Mouse (Mus musculus) left cerebral cortex, postnatal 4 days (tissue): ENCODE measurements at regions not wholly inside any gene's neighbourhood (a gene's known extent, or its start where the extent isn't known, plus 50 kb on each side); places are given as distances from the start of the nearest gene placed in this dataset.

Experiments used
- DNase-seq: peaks from one replicate; pipeline ENCODE4 v3.0.0-alpha.2; 2022
- intact Hi-C: fragments of 180-260 bp; cut with DNase I; formaldehyde crosslinking; loops from one replicate; pipeline ENCODE4 v1.15.1; 2025

GRCm38 (mm10) chr15:60111046-60111445, 94.6 kb upstream of the 4933412E24Rik start:
- no peak for DNase-seq
- intact Hi-C loops, result no loop called here

- no peak for DNase-seq
- intact Hi-C loops, result no loop called here
Observed at GRCm38 (mm10) chr15:60104126-60104525, 87.7 kb upstream of the 4933412E24Rik start.

GRCm38 (mm10) chr15:60101485-60102280, 85.3 kb upstream of the 4933412E24Rik start:
- intact Hi-C loops, result no loop called here
- DNase-seq, result no peak

- intact Hi-C loops, result loop anchor here (2.0 to 10.0 kb wide), 2 partner anchors 212 to 1000 kb away; no protein-coding TSS in a partner anchor
- DNase-seq, result peak; percentile 79
Observed at GRCm38 (mm10) chr15:60097141-60097540, 80.7 kb upstream of the 4933412E24Rik start.

- DNase-seq, result no peak
- intact Hi-C loops, result loop anchor here (2.0 to 10.0 kb wide), 2 partner anchors 211 to 1001 kb away; no protein-coding TSS in a partner anchor
Observed at GRCm38 (mm10) chr15:60096131-60096530, 79.7 kb upstream of the 4933412E24Rik start.

- intact Hi-C loops, result loop anchor here (2.0 to 10.0 kb wide), 2 partner anchors 205 to 733 kb away; no protein-coding TSS in a partner anchor
- DNase-seq, result no peak
Observed at GRCm38 (mm10) chr15:60089921-60090320, 73.5 kb upstream of the 4933412E24Rik start.

GRCm38 (mm10) chr15:60088964-60089899, 72.8 kb upstream of the 4933412E24Rik start:
- intact Hi-C loops, result loop anchor here (2.0 kb wide), 1 partner anchor 734 kb away; no protein-coding TSS in a partner anchor
- no peak for DNase-seq
